Mouse (Mus musculus) intestine, postnatal 0 days (tissue): Measurements from ENCODE around the gene Dlk2. TPM values are rescaled to one million over a fixed set of nuclear protein-coding genes. Genes with fewer than 3 reads are reported as not detected.

Source experiments
- ATAC-seq: fragments of 200-750 bp; cut with Nextera tagmentation; 2 replicates; pipeline ENCODE4 v1.8.0; 2017; ENCODE audit warnings: mild to moderate bottlenecking, moderate TSS enrichment, moderate library complexity
- H3K27ac ChIP-seq: fragments of 300-500 bp; sonication (generic); 2 replicates; pipeline ENCODE4 v1.5.1; 2014; ENCODE audit warnings: mild to moderate bottlenecking, low read depth, low read length, moderate library complexity
- H3K27me3 ChIP-seq: fragments of 300-500 bp; sonication (generic); replicated peaks from 2 replicates; pipeline ENCODE4 v1.6.1; 2014; ENCODE audit warnings: low read length, mixed read lengths; ENCODE audit not compliant: control insufficient read depth, insufficient read depth
- H3K36me3 ChIP-seq: fragments of 300-500 bp; sonication (generic); 2 replicates; pipeline ENCODE4 v1.6.1; 2014; ENCODE audit warnings: mild to moderate bottlenecking, moderate library complexity; ENCODE audit not compliant: control insufficient read depth, insufficient read depth
- H3K4me1 ChIP-seq: fragments of 300-500 bp; sonication (generic); replicated peaks from 2 replicates; pipeline ENCODE4 v1.6.1; 2014; ENCODE audit warnings: antibody characterized with exemption, low read length, mixed read lengths; ENCODE audit not compliant: control insufficient read depth, insufficient read depth
- H3K4me2 ChIP-seq: fragments of 300-500 bp; sonication (generic); replicated peaks from 2 replicates; pipeline ENCODE4 v1.6.1; 2014; ENCODE audit warnings: low read depth, mild to moderate bottlenecking, moderate library complexity
- H3K4me3 ChIP-seq: fragments of 300-500 bp; sonication (generic); 2 replicates; pipeline ENCODE4 v1.5.1; 2014; ENCODE audit warnings: low read depth, low read length
- H3K9ac ChIP-seq: fragments of 300-500 bp; sonication (generic); 2 replicates; pipeline ENCODE4 v1.6.1; 2014; ENCODE audit warnings: mild to moderate bottlenecking, low read depth, low read length
- H3K9me3 ChIP-seq: fragments of 300-500 bp; sonication (generic); 2 replicates; pipeline ENCODE4 v1.6.1; 2016; ENCODE audit warnings: mixed run types; ENCODE audit not compliant: control insufficient read depth
- CTCF ChIP-seq: sonication (generic); IDR thresholded peaks from 2 replicates; pipeline ENCODE4 v1.5.1; 2016; ENCODE audit warnings: low read depth, mild to moderate bottlenecking, control low read depth, antibody characterized with exemption, moderate library complexity
- WGBS: fragments of 180-500 bp; shearing (Covaris S2); extraction: QIAGEN DNeasy Blood & Tissue Kit; methylation state at CpG from one replicate; pipeline ENCODE4 v1.1.7; 2014; 5-methylcytosine and 5-hydroxymethylcytosine counted together
- polyA plus RNA-seq: library from polyadenylated mRNA; unstranded; fragments of >200 nt; fragmentation: Nextera tagmentation; extraction: Ambion mirVana; gene quantifications from 2 replicates; pipeline ENCODE4 v1.2.1, GENCODE M21; 2015

Gene Dlk2
- polyA plus RNA-seq, 1 experiment from 2014 or later: 0.42 TPM

DNA sequence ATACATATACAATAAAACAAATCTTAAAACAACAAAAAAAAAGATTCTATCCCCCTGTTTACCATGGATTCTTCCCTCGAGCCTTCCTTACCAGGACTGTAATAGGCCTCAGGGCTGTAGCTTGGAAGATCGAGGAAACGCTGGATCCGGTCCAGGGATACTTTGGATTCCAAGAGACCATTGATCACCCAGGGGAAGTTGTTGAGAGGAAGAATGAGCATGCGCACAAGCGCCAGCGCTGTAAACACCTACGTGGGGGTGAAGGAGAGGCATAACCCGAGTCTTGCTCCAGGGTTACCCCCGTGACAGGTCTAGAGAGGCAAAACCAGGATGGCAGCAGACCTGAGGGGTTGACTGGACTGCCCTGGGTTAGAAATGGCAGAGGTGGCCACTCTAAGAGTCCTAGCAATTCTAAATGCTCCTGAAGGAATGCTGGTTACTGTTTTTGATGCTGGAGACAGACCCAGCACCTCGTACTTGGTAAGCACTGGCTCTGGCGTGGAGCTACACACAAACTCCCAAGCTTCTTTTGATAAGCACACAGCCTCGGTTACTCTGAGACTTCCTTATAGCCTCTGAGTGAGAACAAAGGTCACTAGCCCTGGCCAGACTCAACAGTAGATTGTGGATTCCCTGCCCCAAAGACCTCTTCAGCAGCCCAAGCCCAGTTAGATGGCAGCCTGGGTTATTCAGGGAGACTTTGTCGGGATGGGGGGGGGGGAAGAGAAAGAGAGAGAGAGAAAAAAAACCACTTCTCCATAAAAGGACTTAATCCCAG lies 25.0 kb downstream of the Dlk2 start:
- Histone ChIP-seq H3K9me3 (no peaks in the 10 kb centered on the region), H3K9ac (no peak overlapping the region), H3K27ac (peak overlapping the region; percentile 78), H3K27me3 (no peaks in the 10 kb centered on the region), H3K4me2 (peak overlapping the region; percentile 32), H3K36me3 (peaks cover 20% of the 10 kb centered on the region; the same call in 1 of the 2 replicates), H3K4me3 (no peak overlapping the region), H3K4me1 (peaks cover 10% of the 10 kb centered on the region)
- WGBS: 63% methylated on average over 14 of the region's 14 CpGs
- ATAC-seq: peak; percentile 89
- no peak for TF ChIP-seq CTCF

DNA sequence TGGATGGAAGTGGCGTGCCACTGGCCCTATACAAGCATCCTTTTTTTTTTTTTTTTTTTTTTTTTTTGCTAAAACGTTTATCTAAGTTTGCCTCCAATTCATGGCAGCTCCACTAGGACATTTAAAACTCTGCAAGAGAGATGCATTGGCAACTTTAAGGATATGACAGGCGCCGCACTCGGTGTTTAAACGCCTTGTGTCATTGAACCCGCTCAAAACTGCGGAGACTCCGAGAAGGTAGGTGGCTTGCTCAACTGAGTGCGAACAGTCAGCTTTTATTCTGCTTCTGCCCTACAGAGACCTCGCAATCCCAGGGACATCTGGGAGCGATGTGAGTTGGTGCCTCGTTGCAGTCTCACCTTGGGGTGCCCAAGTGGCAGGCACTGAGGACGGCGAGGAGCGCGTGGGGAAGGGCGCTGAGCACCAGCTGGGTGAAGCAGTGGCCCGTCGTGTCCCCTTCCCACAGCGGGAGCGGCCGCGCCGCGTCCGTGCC lies 30.2 kb downstream of the Dlk2 start:
- ATAC-seq: no peak
- no peak for TF ChIP-seq CTCF
- H3K36me3 ChIP-seq: peaks cover 15% of the 10 kb centered on the region; the same call in 1 of the 2 replicates

DNA sequence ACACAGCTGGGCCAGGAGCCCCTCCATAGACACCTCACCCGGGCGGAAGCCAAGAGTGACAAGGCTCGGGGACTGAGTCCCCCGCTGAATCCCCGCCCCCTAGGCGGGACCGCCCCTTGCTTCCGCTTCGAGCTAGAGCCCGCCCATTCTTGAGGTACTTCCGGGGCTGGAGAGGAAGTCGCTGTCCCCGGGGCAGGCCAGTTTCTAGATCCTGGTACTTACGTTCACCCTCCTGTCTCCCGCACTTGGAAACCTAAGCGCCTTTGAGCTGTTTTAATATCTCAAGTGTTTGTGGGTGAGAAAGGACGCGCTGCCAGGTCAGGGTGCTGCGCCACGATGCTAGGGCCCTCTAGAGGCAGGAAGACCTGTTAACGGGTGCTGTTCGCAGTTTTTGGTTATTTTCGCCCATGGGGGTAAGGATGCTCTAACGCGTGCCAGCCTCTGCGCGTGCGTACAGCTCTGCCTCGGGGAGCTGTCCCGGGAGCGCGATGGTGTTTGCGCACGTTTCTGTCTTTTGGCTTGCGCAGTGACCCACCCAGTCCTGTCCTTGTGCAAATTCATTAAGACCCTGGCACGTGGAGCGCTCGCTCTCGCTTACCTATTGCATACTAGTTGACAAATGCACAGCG lies 30.8 kb downstream of the Dlk2 start, which contains the start of gene Abcc10:
Abcc10 (minus strand) TSS at position 447 of the 629 bp plus-strand sequence.
- peak; percentile 95 for ATAC-seq
- peak within 1 kb of the TSS; percentile 75 for H3K4me2 ChIP-seq
- peak within 1 kb of the TSS; percentile 79 for H3K27ac ChIP-seq
- H3K27me3 ChIP-seq: no peaks in the 10 kb centered on the region
- no peaks in the 10 kb centered on the region for H3K9me3 ChIP-seq
- under 1% methylated on average over 40 of the region's 40 CpGs for WGBS
- peak within 1 kb of the TSS; percentile 75 for H3K4me3 ChIP-seq
- peak; percentile 65 for TF ChIP-seq CTCF
- peaks cover 4% of the 10 kb centered on the region; the same call in 1 of the 2 replicates for H3K4me1 ChIP-seq
- peaks cover 14% of the 10 kb centered on the region; the same call in 1 of the 2 replicates for H3K36me3 ChIP-seq
- H3K9ac ChIP-seq: peak within 1 kb of the TSS; percentile 74

More for the DNA sequence above, 30.2 kb downstream of the Dlk2 start:
- 1% methylated on average over 27 of the region's 27 CpGs for WGBS
- peaks cover 4% of the 10 kb centered on the region; the same call in 1 of the 2 replicates for H3K4me1 ChIP-seq
- H3K27me3 ChIP-seq: no peaks in the 10 kb centered on the region
- H3K4me2 ChIP-seq: peak overlapping the region; percentile 75
- peak overlapping the region; percentile 74 for H3K9ac ChIP-seq
- peak overlapping the region; percentile 79 for H3K27ac ChIP-seq
- H3K4me3 ChIP-seq: peak overlapping the region; percentile 75
- no peaks in the 10 kb centered on the region for H3K9me3 ChIP-seq

DNA sequence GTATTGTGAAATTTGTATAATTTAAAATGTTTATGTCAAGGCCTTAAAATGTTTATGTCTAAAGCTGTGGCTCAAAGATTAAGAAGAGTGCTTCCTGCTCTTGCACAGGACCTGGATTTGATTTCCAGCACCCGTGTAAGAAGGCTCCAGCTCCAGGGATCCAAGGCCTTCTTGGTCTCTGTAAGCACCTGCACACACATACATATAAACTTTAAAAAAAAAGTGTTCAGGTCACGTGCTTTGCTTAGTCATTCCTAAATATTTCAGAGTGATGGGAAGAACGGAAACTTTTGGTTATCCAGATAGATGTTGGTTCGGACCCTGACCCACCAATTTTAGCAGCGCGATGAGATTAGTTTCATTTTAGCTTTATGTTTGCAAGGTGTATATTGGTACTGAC lies 31.5 kb downstream of the Dlk2 start:
- Histone ChIP-seq H3K9ac (no peak overlapping the region), H3K27ac (no peak overlapping the region), H3K36me3 (peaks cover 7% of the 10 kb centered on the region; the same call in 1 of the 2 replicates), H3K4me3 (no peak overlapping the region), H3K4me2 (peak overlapping the region; percentile 75; the same call in 1 of the 2 replicates), H3K9me3 (0 out of 2 replicates have a peak, but pooled peaks cover 2% of the 10 kb centered on the region), H3K27me3 (no peaks in the 10 kb centered on the region), H3K4me1 (peaks cover 4% of the 10 kb centered on the region; the same call in 1 of the 2 replicates)
- TF ChIP-seq CTCF: no peak
- WGBS: 64% methylated on average over 6 of the region's 6 CpGs
- ATAC-seq: no peak

DNA sequence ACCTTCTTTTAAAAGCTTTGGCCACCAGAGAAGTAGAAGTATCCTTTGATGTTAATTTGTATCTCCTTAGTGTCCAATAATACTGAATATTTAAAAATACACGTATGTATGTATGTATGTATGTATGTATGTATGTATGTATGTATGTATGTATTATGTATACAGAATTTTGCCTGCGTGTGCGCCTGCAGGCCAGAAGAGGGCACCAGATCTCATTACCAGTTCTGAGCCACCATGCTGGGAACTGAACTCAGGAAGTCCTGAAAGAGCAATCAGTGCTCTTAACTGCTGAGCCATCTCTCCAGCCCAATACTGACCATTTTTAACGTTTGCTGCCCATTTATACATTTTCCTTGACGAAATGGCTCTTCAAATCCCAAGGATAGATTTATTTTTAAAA lies 39.3 kb downstream of the Dlk2 start:
- peak; percentile 63 for TF ChIP-seq CTCF
- ATAC-seq: no peak
- WGBS: 23% methylated on average over 5 of the region's 5 CpGs

DNA sequence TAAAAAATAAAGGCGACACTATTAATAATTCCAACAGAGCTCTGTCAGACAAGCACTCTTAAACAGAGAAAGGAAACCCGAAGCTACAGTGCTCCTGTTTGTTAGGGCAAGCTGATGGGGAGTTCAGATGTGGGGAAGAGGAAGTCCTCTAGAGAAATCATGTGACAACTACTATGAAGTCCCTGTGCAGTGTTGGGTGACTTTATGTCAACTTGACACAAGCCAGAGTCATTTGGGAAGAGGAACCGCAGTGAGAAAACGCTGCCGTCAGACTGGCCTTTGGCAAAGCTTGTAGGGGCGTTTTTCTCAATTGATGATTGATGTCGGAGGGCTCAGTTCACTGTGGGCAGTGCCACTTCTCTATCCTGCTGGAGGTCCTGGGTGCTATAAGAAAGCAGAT lies 44.0 kb downstream of the Dlk2 start:
- H3K27me3 ChIP-seq: no peaks in the 10 kb centered on the region
- peaks cover 8% of the 10 kb centered on the region; the same call in 1 of the 2 replicates for H3K9me3 ChIP-seq
- no peaks in the 10 kb centered on the region for H3K4me1 ChIP-seq
- H3K36me3 ChIP-seq: no peaks in the 10 kb centered on the region
- 75% methylated on average over 7 of the region's 7 CpGs for WGBS
- H3K27ac ChIP-seq: no peak overlapping the region
- H3K4me3 ChIP-seq: no peak overlapping the region
- no peak for ATAC-seq
- H3K4me2 ChIP-seq: no peak overlapping the region
- no peak for TF ChIP-seq CTCF
- H3K9ac ChIP-seq: no peak overlapping the region

More for the DNA sequence above, 39.3 kb downstream of the Dlk2 start:
- Histone ChIP-seq H3K9ac (no peak overlapping the region), H3K4me1 (no peaks in the 10 kb centered on the region), H3K4me3 (no peak overlapping the region), H3K27ac (no peak overlapping the region), H3K9me3 (0 out of 2 replicates have a peak, but pooled peaks cover 4% of the 10 kb centered on the region), H3K4me2 (no peak overlapping the region), H3K27me3 (no peaks in the 10 kb centered on the region), H3K36me3 (no peaks in the 10 kb centered on the region)
